Mouse (Mus musculus) cortical plate, adult 2 months (tissue): ENCODE results near the gene Cacna1c.

ENCODE experiments used
- CTCF ChIP-seq: fragments of 200-500 bp; IDR thresholded peaks from 2 replicates; pipeline ENCODE4 v1.5.1; 2011; ENCODE audit warnings: mild to moderate bottlenecking, control low read depth, low read length; ENCODE audit not compliant: insufficient read depth; ENCODE audit errors: extremely low read depth
- POLR2A ChIP-seq: fragments of 200-500 bp; IDR thresholded peaks from 2 replicates; pipeline ENCODE4 v1.6.1; 2011; ENCODE audit warnings: mild to moderate bottlenecking, low read length, control low read depth; ENCODE audit not compliant: insufficient read depth; ENCODE audit errors: extremely low read depth

GRCm38 (mm10) chr6:118736491-118736890, 459.7 kb downstream of the Cacna1c start:
- TF ChIP-seq CTCF (no peak), POLR2A (no peak)
